Mouse (Mus musculus): ENCODE measurements around the gene Cnot6l. TPM values are rescaled to one million over a fixed set of nuclear protein-coding genes. Genes with fewer than 3 reads are reported as not detected.
A peak's percentile ranks its signal among the peaks of the same experiment; 100 is the strongest.

Gene Cnot6l
- polyA plus RNA-seq, 1 experiment from 2014 or later = 12.3 TPM

DNA sequence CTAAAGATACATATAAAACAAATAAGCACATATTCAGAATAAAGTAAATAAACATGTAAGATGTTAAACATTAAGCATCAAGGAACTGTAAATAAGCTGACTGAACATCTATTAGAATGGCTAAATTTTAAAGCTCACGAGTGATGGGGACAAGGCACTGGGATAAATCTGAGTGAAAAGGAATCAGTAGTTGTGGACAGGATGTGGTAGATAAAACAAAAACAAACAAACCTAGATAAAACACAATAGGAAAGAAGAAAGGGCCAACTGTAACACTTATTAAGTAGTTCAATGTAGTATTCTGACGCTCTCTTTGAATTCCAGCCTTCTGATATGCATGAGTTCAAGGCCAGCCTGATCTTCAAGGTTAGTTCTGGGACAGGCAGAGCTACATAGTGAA, 21.6 kb downstream of the Cnot6l start:
- H3K4me3 ChIP-seq = no peak overlapping the region
- no peak for DNase-seq (ENCODE audit: low spot score)
- no peaks in the 10 kb centered on the region for H3K4me1 ChIP-seq
- H3K9me3 ChIP-seq = no peaks in the 10 kb centered on the region
- H3K36me3 ChIP-seq (replicated peaks) = no peaks in the 10 kb centered on the region
- no peak overlapping the region for H3K27ac ChIP-seq (replicated peaks)
- H3K27me3 ChIP-seq (replicated peaks; ENCODE audit: low read depth, poor library complexity, severe bottlenecking) = no peaks in the 10 kb centered on the region
- 83% methylated on average over 2 of the region's 2 CpGs for WGBS

DNA sequence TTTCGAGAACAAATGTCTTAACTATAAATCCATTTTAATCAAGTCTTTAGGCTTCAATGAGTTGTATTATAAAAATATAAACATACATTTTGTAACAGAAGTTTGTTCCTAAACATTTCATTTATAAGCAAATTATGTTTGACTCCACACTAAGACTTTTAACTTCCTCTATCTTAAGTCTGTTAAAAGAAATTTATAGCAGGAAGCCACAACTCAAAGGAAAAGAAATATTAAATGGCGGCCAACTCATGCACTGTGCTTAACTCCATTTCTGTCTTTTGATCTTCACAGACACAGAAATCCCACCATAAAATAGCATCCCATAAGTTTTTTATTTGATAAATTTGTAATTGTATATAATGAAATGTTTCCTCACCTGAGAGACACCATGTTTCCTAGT, 33.3 kb downstream of the Cnot6l start:
- 91% methylated on average over 2 of the region's 2 CpGs for WGBS
- Histone ChIP-seq H3K9me3 (no peaks in the 10 kb centered on the region), H3K4me1 (no peaks in the 10 kb centered on the region), H3K27me3 (replicated peaks; ENCODE audit: low read depth, poor library complexity, severe bottlenecking) (no peaks in the 10 kb centered on the region), H3K4me3 (no peak overlapping the region), H3K36me3 (replicated peaks) (peaks cover 50% of the 10 kb centered on the region), H3K27ac (replicated peaks) (no peak overlapping the region)
- no peak for DNase-seq (ENCODE audit: low spot score)

DNA sequence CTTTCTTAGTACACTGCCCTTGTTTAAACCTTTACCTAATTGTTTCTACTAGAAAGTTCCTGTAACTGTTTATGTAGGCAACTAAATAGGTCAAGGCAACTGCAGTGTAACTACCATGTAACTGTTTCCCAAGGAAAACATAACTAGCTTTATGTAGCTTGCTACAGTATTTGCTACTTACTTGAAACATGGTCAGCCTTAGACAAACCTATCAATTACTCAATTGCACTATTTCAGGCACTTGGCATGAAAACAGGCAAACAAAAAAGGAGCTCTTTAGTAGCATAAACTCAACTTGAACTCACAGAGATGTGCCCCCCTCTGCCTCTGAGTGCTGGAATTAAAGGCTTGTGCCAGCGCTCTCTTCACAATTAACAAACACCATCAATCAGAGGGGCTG, 37.1 kb downstream of the Cnot6l start:
- Histone ChIP-seq H3K4me3 (no peak overlapping the region), H3K27ac (replicated peaks) (no peak overlapping the region), H3K36me3 (replicated peaks) (peaks cover 39% of the 10 kb centered on the region), H3K27me3 (replicated peaks; ENCODE audit: low read depth, poor library complexity, severe bottlenecking) (no peaks in the 10 kb centered on the region), H3K9me3 (no peaks in the 10 kb centered on the region), H3K4me1 (no peaks in the 10 kb centered on the region)
- 95% methylated on average over 1 of the region's 1 CpGs for WGBS
- DNase-seq (ENCODE audit: low spot score) = no peak

DNA sequence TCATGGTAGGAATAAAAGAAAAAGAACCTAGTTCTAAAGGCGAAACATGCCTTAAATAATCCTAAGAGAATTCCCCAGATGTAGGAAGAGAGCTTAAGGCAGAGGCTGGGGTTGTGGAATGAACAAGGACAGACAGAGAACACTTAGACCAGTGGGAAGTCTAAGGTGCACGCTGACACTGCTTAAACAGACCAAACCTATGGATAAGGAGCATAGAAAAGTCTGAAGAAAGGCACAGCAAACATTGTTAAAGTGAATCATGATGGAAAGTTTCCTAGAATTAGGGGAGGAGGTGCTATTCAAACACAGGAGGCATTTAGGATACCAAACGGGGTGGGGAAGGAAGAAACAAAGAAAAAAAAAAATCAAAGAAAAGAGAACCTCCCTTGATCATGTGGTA, 49.0 kb downstream of the Cnot6l start:
- Histone ChIP-seq H3K4me3 (no peak overlapping the region), H3K27ac (replicated peaks) (no peak overlapping the region), H3K36me3 (replicated peaks) (peaks cover 14% of the 10 kb centered on the region), H3K27me3 (replicated peaks; ENCODE audit: low read depth, poor library complexity, severe bottlenecking) (no peaks in the 10 kb centered on the region), H3K4me1 (0 out of 2 replicates have a peak, but pooled peaks cover 4% of the 10 kb centered on the region), H3K9me3 (no peaks in the 10 kb centered on the region)
- WGBS = 84% methylated on average over 3 of the region's 3 CpGs
- no peak for DNase-seq (ENCODE audit: low spot score)

- no peak for DNase-seq (ENCODE audit: low spot score)
- Histone ChIP-seq H3K9me3 (no peaks in the 10 kb centered on the region), H3K36me3 (replicated peaks) (peaks cover 35% of the 10 kb centered on the region), H3K4me1 (no peaks in the 10 kb centered on the region), H3K4me3 (no peak overlapping the region), H3K27ac (replicated peaks) (no peak overlapping the region), H3K27me3 (replicated peaks; ENCODE audit: low read depth, poor library complexity, severe bottlenecking) (no peaks in the 10 kb centered on the region)
- 87% methylated on average over 1 of the region's 1 CpGs for WGBS
Measured at GRCm38 (mm10) chr5:96104644-96105043, 59.3 kb downstream of the Cnot6l start.

- Histone ChIP-seq H3K27ac (replicated peaks) (no peak overlapping the region), H3K36me3 (replicated peaks) (peaks cover 17% of the 10 kb centered on the region), H3K4me3 (no peak overlapping the region), H3K9me3 (no peaks in the 10 kb centered on the region), H3K27me3 (replicated peaks; ENCODE audit: low read depth, poor library complexity, severe bottlenecking) (no peaks in the 10 kb centered on the region), H3K4me1 (no peaks in the 10 kb centered on the region)
- DNase-seq (ENCODE audit: low spot score) = no peak
- 94% methylated on average over 2 of the region's 2 CpGs for WGBS
Measured at GRCm38 (mm10) chr5:96091468-96091867, 72.5 kb downstream of the Cnot6l start.

GRCm38 (mm10) chr5:96085324-96085723, 78.6 kb downstream of the Cnot6l start:
- no peaks in the 10 kb centered on the region for H3K4me1 ChIP-seq
- H3K9me3 ChIP-seq = no peaks in the 10 kb centered on the region
- peaks cover 30% of the 10 kb centered on the region for H3K36me3 ChIP-seq (replicated peaks)
- H3K27ac ChIP-seq (replicated peaks) = no peak overlapping the region
- H3K4me3 ChIP-seq = no peak overlapping the region
- no peak for DNase-seq (ENCODE audit: low spot score)
- H3K27me3 ChIP-seq (replicated peaks; ENCODE audit: low read depth, poor library complexity, severe bottlenecking) = no peaks in the 10 kb centered on the region

DNA sequence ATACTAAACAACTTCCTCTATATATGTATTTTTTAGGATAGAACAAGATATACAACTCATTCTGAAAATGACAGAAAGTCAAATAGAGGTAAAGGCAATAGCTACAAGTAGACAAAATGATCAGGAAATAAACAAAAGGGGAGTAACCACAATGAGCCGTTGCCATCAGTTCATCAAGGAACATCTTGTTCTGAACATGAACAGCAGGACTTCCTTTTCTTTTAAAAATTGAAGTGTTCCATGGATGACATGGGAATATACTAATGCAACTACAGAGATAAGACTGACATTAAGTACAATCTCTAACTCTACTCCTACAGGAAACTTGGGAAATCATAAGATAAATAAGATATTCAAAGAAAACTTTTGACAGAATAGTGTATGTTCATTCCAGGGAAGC, 84.9 kb downstream of the Cnot6l start:
- no peak overlapping the region for H3K27ac ChIP-seq (replicated peaks)
- WGBS = 95% methylated on average over 1 of the region's 1 CpGs
- no peak for DNase-seq (ENCODE audit: low spot score)
- no peaks in the 10 kb centered on the region for H3K4me1 ChIP-seq
- H3K4me3 ChIP-seq = no peak overlapping the region
- H3K36me3 ChIP-seq (replicated peaks) = peaks cover 56% of the 10 kb centered on the region
- no peaks in the 10 kb centered on the region for H3K27me3 ChIP-seq (replicated peaks; ENCODE audit: low read depth, poor library complexity, severe bottlenecking)
- no peaks in the 10 kb centered on the region for H3K9me3 ChIP-seq

GRCm38 (mm10) chr5:96065591-96065990, 98.4 kb downstream of the Cnot6l start:
- H3K27me3 ChIP-seq (replicated peaks; ENCODE audit: low read depth, poor library complexity, severe bottlenecking) = no peaks in the 10 kb centered on the region
- H3K4me3 ChIP-seq = no peak overlapping the region

DNA sequence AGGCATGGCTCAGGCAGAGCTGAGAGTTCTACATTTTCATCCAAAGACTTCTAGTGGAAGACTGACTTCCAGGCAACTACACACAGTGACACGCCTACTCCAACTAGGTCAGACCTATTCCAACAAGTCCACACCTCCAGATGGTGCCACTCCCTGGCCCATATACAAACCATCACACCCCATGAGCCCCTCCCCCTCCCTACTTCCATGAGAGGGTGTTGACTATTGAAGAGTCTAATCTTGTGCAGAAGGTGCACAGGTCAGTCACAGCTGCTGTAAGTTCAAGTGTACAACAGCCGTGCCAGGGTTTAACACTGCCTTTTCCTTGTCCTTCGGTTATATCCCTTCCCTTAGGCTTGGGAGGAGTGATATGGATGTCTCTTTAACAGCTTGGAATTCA, 121.5 kb downstream of the Cnot6l start:
- Histone ChIP-seq H3K9me3 (no peaks in the 10 kb centered on the region), H3K36me3 (replicated peaks) (no peaks in the 10 kb centered on the region), H3K27me3 (replicated peaks; ENCODE audit: low read depth, poor library complexity, severe bottlenecking) (no peaks in the 10 kb centered on the region), H3K4me3 (no peak overlapping the region), H3K4me1 (peaks cover 6% of the 10 kb centered on the region), H3K27ac (replicated peaks) (no peak overlapping the region)
- WGBS = 86% methylated on average over 3 of the region's 3 CpGs
- no peak for DNase-seq (ENCODE audit: low spot score)

More at GRCm38 (mm10) chr5:96065591-96065990, 98.4 kb downstream of the Cnot6l start:
- H3K4me1 ChIP-seq = no peaks in the 10 kb centered on the region
- H3K9me3 ChIP-seq = no peaks in the 10 kb centered on the region
- no peaks in the 10 kb centered on the region for H3K36me3 ChIP-seq (replicated peaks)
- no peak for DNase-seq (ENCODE audit: low spot score)
- no peak overlapping the region for H3K27ac ChIP-seq (replicated peaks)

DNA sequence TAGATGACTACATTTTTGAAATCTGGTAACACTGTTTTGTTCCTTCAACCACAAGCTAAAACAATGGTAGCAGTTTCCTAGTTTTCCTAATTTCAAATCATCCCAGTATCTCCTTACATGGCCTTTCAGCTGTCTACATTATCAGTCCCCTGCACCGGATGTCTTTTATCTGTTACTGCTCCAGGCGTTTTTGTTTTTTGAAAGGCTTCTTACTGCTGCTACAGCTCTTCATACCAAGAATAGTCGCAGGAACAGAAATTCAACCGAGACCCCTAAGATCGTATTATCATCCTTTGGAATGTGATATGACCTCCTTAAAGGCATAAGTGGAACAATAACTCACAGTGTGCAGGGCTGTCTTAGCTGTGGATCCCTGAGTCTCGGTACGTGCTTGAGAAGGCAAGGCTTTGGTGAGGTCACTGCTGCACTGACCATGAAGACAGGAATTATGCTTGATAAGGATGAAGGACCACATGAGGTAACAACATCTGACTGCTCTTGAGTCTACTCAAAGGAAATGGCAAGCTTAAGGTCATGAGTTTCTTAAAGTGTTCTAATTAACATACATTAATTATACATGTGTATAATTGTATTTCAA, 122.4 kb downstream of the Cnot6l start:
- H3K27ac ChIP-seq (replicated peaks) = no peak overlapping the region
- H3K9me3 ChIP-seq = no peaks in the 10 kb centered on the region
- no peaks in the 10 kb centered on the region for H3K36me3 ChIP-seq (replicated peaks)
- 65% methylated on average over 7 of the region's 7 CpGs for WGBS
- DNase-seq (ENCODE audit: low spot score) = no peak
- H3K4me1 ChIP-seq = peaks cover 9% of the 10 kb centered on the region
- no peaks in the 10 kb centered on the region for H3K27me3 ChIP-seq (replicated peaks; ENCODE audit: low read depth, poor library complexity, severe bottlenecking)
- no peak overlapping the region for H3K4me3 ChIP-seq

GRCm38 (mm10) chr5:96039188-96039840, 124.7 kb downstream of the Cnot6l start:
- Histone ChIP-seq H3K27me3 (replicated peaks; ENCODE audit: low read depth, poor library complexity, severe bottlenecking) (no peaks in the 10 kb centered on the region), H3K4me1 (peaks cover 9% of the 10 kb centered on the region), H3K4me3 (no peak overlapping the region), H3K36me3 (replicated peaks) (no peaks in the 10 kb centered on the region), H3K9me3 (no peaks in the 10 kb centered on the region), H3K27ac (replicated peaks) (no peak overlapping the region)
- DNase-seq (ENCODE audit: low spot score) = no peak
- WGBS = 78% methylated on average over 5 of the region's 5 CpGs

DNA sequence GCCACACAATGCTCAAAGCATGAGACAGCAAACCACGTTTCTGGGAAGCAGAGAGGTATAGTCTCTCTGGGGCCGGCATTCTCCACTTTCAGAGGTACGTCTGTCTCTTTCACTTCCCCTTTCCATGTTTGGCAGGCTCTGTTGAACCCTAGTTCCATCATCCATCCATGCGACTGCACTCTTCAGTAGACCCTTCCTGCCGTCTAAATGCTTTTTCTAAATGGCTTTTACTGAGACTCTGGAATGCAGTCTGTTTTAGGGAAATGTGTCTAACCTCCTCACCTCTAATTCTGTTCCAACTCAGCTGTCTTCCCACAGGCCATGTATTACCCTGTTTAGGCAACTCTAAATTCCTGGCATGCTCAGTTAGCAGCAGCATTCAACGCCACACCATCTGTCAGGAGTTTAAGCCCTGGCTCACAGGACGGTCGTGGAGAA, 126.3 kb downstream of the Cnot6l start:
- Histone ChIP-seq H3K27me3 (replicated peaks; ENCODE audit: low read depth, poor library complexity, severe bottlenecking) (no peaks in the 10 kb centered on the region), H3K36me3 (replicated peaks) (no peaks in the 10 kb centered on the region), H3K4me3 (no peak overlapping the region), H3K9me3 (no peaks in the 10 kb centered on the region), H3K27ac (replicated peaks) (no peak overlapping the region), H3K4me1 (peaks cover 9% of the 10 kb centered on the region)
- peak; percentile 27 for DNase-seq (ENCODE audit: low spot score)
- 48% methylated on average over 8 of the region's 8 CpGs for WGBS
